Mouse (Mus musculus) embryonic facial prominence, embryonic 12.5 days (tissue): ENCODE data around the gene Aftph. TPM values are rescaled to one million over a fixed set of nuclear protein-coding genes. Genes with fewer than 3 reads are reported as not detected.
"Not testable (repeated sequence)": the region's sequence is repeated elsewhere in the genome, so short reads cannot be mapped to it uniquely, and the experiment has no call there.

Experiments used
- ATAC-seq: fragments of 200-750 bp; cut with Nextera tagmentation; 2 replicates; pipeline ENCODE4 v1.8.0; 2017; ENCODE audit not compliant: insufficient number of reproducible peaks, insufficient read depth, low FRiP score, low TSS enrichment
- H3K27ac ChIP-seq: fragments of 300-500 bp; sonication (generic); 2 replicates; pipeline ENCODE4 v1.5.1; 2016; ENCODE audit warnings: mild to moderate bottlenecking
- H3K27me3 ChIP-seq: fragments of 300-500 bp; sonication (generic); 2 replicates; pipeline ENCODE4 v1.6.1; 2016; ENCODE audit warnings: mild to moderate bottlenecking, moderate library complexity
- H3K36me3 ChIP-seq: fragments of 300-500 bp; sonication (generic); 2 replicates; pipeline ENCODE4 v1.6.1; 2016; ENCODE audit warnings: mild to moderate bottlenecking
- H3K4me1 ChIP-seq: fragments of 300-500 bp; sonication (generic); 2 replicates; pipeline ENCODE4 v1.6.1; 2016
- H3K4me2 ChIP-seq: fragments of 300-500 bp; sonication (generic); replicated peaks from 2 replicates; pipeline ENCODE4 v1.6.1; 2016; ENCODE audit warnings: mild to moderate bottlenecking, moderate library complexity
- H3K4me3 ChIP-seq: fragments of 300-500 bp; sonication (generic); 2 replicates; pipeline ENCODE4 v1.5.1; 2016; ENCODE audit warnings: mild to moderate bottlenecking
- H3K9ac ChIP-seq: fragments of 300-500 bp; sonication (generic); 2 replicates; pipeline ENCODE4 v1.6.1; 2016; ENCODE audit warnings: mild to moderate bottlenecking, moderate library complexity
- H3K9me3 ChIP-seq: fragments of 300-500 bp; sonication (generic); 2 replicates; pipeline ENCODE4 v1.6.1; 2016; ENCODE audit warnings: mild to moderate bottlenecking, moderate library complexity
- WGBS: fragments of 180-500 bp; shearing (Covaris S2); methylation state at CpG from one replicate; pipeline ENCODE4 v1.1.7; 2016; 5-methylcytosine and 5-hydroxymethylcytosine counted together
- polyA plus RNA-seq: library from polyadenylated mRNA; unstranded; fragments of >200 nt; fragmentation: Nextera tagmentation; extraction: Ambion mirVana; gene quantifications from 2 replicates; pipeline ENCODE4 v1.2.1, GENCODE M21; 2016

Gene Aftph
- polyA plus RNA-seq, 1 experiment from 2014 or later: 22.9 TPM

DNA sequence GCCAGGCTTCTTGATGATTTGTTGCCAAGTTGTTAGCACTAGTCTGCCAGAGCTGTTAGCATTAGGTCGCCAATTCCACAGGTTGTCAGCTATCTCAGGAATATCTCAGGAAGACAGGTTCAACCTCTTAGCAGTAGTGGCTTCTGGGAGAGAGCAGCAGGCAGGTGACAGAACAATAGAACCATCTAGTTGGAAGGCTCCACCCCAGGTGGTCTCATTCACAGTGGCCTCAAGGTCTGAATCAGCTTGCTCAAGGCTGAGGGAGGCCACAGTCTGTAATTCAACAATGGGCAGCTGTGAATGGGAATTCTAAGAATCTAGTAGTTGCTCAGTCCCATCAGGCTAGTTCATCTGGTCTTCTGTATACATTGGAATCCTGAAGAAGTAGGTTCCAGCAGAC lies 31.3 kb upstream of the Aftph start:
- no peak overlapping the region for H3K4me3 ChIP-seq
- no peaks in the 10 kb centered on the region for H3K27me3 ChIP-seq
- no peak overlapping the region for H3K9ac ChIP-seq
- no peaks in the 10 kb centered on the region for H3K9me3 ChIP-seq
- no peak overlapping the region for H3K4me2 ChIP-seq
- H3K27ac ChIP-seq: no peak overlapping the region
- H3K4me1 ChIP-seq: no peaks in the 10 kb centered on the region
- WGBS: 69% methylated on average over 1 of the region's 1 CpGs
- H3K36me3 ChIP-seq: no peaks in the 10 kb centered on the region
- no peak for ATAC-seq

- not testable (repeated sequence) for H3K27ac ChIP-seq, ATAC-seq
Measured at GRCm38 (mm10) chr11:20771827-20772226, 30.4 kb upstream of the Aftph start.

GRCm38 (mm10) chr11:20761984-20762383 lies 20.6 kb upstream of the Aftph start:
- 92% methylated on average over 10 of the region's 10 CpGs for WGBS
- H3K4me2 ChIP-seq, H3K27ac ChIP-seq, H3K36me3 ChIP-seq, H3K9ac ChIP-seq, H3K9me3 ChIP-seq, ATAC-seq, H3K4me3 ChIP-seq, H3K4me1 ChIP-seq, H3K27me3 ChIP-seq: not testable (repeated sequence)

More at GRCm38 (mm10) chr11:20771827-20772226, 30.4 kb upstream of the Aftph start:
- not testable (repeated sequence) for H3K27me3 ChIP-seq, H3K4me2 ChIP-seq, H3K36me3 ChIP-seq, H3K4me3 ChIP-seq, H3K9me3 ChIP-seq, H3K9ac ChIP-seq, H3K4me1 ChIP-seq
- 88% methylated on average over 9 of the region's 9 CpGs for WGBS

DNA sequence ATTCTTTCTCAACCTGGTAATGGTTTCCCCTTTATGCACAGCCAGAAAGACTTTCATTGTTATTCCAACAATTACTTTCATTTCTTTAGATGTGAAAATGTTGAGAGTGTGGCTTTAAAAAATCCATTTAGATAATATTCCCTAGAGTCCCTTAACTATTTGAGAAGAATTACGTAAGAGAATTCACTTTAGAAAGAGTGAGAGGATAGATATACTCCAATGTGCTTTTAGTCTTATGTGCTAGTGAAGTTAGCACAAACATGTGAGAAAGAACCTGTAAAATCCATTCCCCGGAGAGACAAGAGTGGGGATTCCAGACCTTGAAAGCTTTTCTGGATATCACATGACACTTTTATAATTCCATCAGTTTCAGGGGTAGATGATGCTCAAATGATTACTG lies 9.2 kb upstream of the Aftph start:
- no peaks in the 10 kb centered on the region for H3K27me3 ChIP-seq
- no peak for ATAC-seq
- 76% methylated on average over 2 of the region's 2 CpGs for WGBS
- H3K9ac ChIP-seq: no peak overlapping the region
- no peak overlapping the region for H3K4me2 ChIP-seq
- no peak overlapping the region for H3K4me3 ChIP-seq
- H3K4me1 ChIP-seq: no peaks in the 10 kb centered on the region
- peaks cover 13% of the 10 kb centered on the region; the same call in 1 of the 2 replicates for H3K9me3 ChIP-seq
- H3K36me3 ChIP-seq: no peaks in the 10 kb centered on the region
- H3K27ac ChIP-seq: no peak overlapping the region

GRCm38 (mm10) chr11:20743353-20743752 lies 2.0 kb upstream of the Aftph start:
- Histone ChIP-seq H3K27ac (no peak overlapping the region), H3K4me1 (0 out of 2 replicates have a peak, but pooled peaks cover 4% of the 10 kb centered on the region), H3K4me3 (no peak overlapping the region), H3K27me3 (no peaks in the 10 kb centered on the region), H3K4me2 (no peak overlapping the region), H3K36me3 (no peaks in the 10 kb centered on the region), H3K9me3 (no peaks in the 10 kb centered on the region), H3K9ac (no peak overlapping the region)
- ATAC-seq: no peak

GRCm38 (mm10) chr11:20742361-20742897 lies 1.0 kb upstream of the Aftph start:
- H3K9ac ChIP-seq: peak overlapping the region; percentile 83; the same call in 1 of the 2 replicates
- under 1% methylated on average over 9 of the region's 9 CpGs for WGBS
- peak overlapping the region; percentile 96 for H3K4me3 ChIP-seq
- 0 out of 2 replicates have a peak, but pooled peaks cover 4% of the 10 kb centered on the region for H3K4me1 ChIP-seq
- H3K27ac ChIP-seq: peak overlapping the region; percentile 93
- no peak for ATAC-seq
- H3K9me3 ChIP-seq: no peaks in the 10 kb centered on the region
- peak overlapping the region; percentile 86 for H3K4me2 ChIP-seq
- no peaks in the 10 kb centered on the region for H3K27me3 ChIP-seq
- no peaks in the 10 kb centered on the region for H3K36me3 ChIP-seq

DNA sequence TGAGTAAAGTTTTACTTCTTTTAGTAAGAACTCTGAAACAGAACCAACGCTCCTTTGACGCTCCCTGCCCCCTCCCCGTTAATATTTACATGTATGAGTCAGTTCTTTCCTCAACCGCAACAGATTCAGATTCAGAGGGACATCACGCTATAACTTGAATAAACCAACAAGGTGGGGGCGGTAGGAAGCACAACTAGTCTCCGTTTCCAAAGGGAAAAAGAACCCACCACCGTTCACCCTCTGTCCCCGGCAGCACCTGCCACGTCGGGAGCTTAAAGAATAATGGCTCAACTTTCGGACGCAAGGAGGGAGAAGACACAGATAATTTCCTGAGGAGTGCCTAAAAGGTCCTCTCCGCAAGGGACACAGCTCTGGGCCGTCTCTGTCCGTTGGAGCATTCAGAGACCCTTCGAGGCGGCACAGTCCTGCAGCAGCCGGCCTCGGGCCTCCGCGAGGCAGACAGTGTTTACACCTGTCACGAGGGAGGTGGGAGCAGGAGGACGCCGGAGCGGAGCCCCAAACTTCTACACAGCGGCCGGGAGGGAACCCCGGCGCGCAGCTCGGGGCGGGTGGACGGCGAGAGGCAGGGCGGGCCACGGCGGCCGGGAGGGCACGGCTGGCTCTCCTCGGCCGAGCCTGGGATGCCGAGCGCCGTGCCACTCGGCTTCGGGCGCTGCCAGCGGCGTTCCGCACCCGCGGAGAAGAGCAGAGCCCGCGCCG lies 748 bp downstream of the Aftph start:
- Histone ChIP-seq H3K27ac (peak overlapping the region; percentile 93), H3K4me1 (0 out of 2 replicates have a peak, but pooled peaks cover 4% of the 10 kb centered on the region), H3K9ac (peak overlapping the region; percentile 83), H3K27me3 (no peaks in the 10 kb centered on the region), H3K4me2 (peak overlapping the region; percentile 86), H3K4me3 (peak overlapping the region; percentile 96), H3K9me3 (no peaks in the 10 kb centered on the region), H3K36me3 (no peaks in the 10 kb centered on the region)
- WGBS: under 1% methylated on average over 56 of the region's 56 CpGs
- ATAC-seq: peak; percentile 25

DNA sequence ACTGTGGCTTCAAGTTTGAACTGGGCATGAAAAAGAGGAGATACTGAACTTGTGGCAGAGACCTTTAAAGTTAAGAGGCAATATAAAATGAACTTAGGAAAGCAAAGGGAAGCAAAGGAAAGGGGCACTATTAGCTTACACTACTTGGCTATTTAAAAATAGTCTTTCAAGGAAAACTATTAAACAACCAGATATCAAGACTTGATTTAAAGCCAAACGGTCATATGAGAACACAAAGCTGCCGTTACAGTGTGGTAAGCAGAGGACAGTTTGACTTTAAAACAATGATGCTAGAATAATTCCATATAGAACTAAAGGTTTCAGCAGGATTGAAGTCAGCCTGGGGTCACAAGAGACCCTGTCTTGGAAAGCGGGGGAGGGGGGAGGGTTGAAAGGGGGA lies 7.3 kb downstream of the Aftph start:
- Histone ChIP-seq H3K36me3 (no peaks in the 10 kb centered on the region), H3K4me1 (no peaks in the 10 kb centered on the region), H3K4me3 (no peak overlapping the region), H3K4me2 (no peak overlapping the region), H3K27me3 (no peaks in the 10 kb centered on the region), H3K27ac (no peak overlapping the region), H3K9ac (no peak overlapping the region), H3K9me3 (no peaks in the 10 kb centered on the region)
- 76% methylated on average over 3 of the region's 3 CpGs for WGBS
- ATAC-seq: no peak

DNA sequence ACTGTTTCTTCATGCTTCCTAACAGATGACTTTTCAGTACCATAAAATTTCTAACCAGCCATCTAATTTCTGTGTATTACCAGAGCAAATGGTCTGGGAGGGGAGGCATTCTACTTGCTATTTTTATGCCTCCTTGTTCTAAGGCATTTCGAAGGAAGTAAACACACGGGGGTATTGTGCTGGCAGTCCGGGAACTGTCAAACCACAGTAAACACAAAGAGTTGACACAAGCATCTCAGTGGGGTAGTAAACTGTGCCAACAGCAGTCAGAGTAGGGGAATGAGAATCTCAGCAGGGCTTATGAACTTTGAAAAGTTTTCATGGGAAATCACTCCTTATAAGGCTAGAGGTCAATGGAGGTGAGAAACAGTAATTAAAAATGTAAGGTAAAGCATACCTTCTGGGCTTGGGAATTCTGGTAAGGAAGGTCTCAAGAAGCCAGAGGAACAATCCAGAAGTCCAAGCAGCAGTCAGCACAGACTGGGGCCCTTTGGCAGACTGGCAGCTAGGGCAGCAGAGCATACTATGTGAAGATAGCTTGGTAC lies 7.8 kb downstream of the Aftph start:
- WGBS: 68% methylated on average over 3 of the region's 3 CpGs
- H3K36me3 ChIP-seq: no peaks in the 10 kb centered on the region
- no peaks in the 10 kb centered on the region for H3K4me1 ChIP-seq
- ATAC-seq: no peak
- H3K27ac ChIP-seq: no peak overlapping the region
- no peak overlapping the region for H3K9ac ChIP-seq
- H3K4me2 ChIP-seq: no peak overlapping the region
- no peaks in the 10 kb centered on the region for H3K9me3 ChIP-seq
- H3K4me3 ChIP-seq: no peak overlapping the region
- no peaks in the 10 kb centered on the region for H3K27me3 ChIP-seq

- no peak overlapping the region for H3K4me3 ChIP-seq
- ATAC-seq: no peak
- WGBS: 80% methylated on average over 1 of the region's 1 CpGs
- H3K9ac ChIP-seq: no peak overlapping the region
- peaks cover 17% of the 10 kb centered on the region for H3K36me3 ChIP-seq
- no peak overlapping the region for H3K27ac ChIP-seq
- H3K27me3 ChIP-seq: no peaks in the 10 kb centered on the region
- no peaks in the 10 kb centered on the region for H3K9me3 ChIP-seq
- no peaks in the 10 kb centered on the region for H3K4me1 ChIP-seq
- no peak overlapping the region for H3K4me2 ChIP-seq
Measured at GRCm38 (mm10) chr11:20729403-20729802, 12.0 kb downstream of the Aftph start.

GRCm38 (mm10) chr11:20728044-20728443 lies 13.3 kb downstream of the Aftph start:
- Histone ChIP-seq H3K27me3 (no peaks in the 10 kb centered on the region), H3K4me3 (no peak overlapping the region), H3K36me3 (peaks cover 17% of the 10 kb centered on the region), H3K27ac (no peak overlapping the region), H3K4me2 (no peak overlapping the region), H3K4me1 (no peaks in the 10 kb centered on the region), H3K9ac (no peak overlapping the region), H3K9me3 (no peaks in the 10 kb centered on the region)
- no peak for ATAC-seq
- 94% methylated on average over 2 of the region's 2 CpGs for WGBS

- no peaks in the 10 kb centered on the region for H3K27me3 ChIP-seq
- WGBS: 88% methylated on average over 5 of the region's 5 CpGs
- no peak overlapping the region for H3K9ac ChIP-seq
- H3K36me3 ChIP-seq: peaks cover 24% of the 10 kb centered on the region
- H3K9me3 ChIP-seq: no peaks in the 10 kb centered on the region
- no peak for ATAC-seq
- H3K27ac ChIP-seq: no peak overlapping the region
- H3K4me3 ChIP-seq: no peak overlapping the region
- H3K4me2 ChIP-seq: no peak overlapping the region
- H3K4me1 ChIP-seq: no peaks in the 10 kb centered on the region
Measured at GRCm38 (mm10) chr11:20723572-20723971, 17.8 kb downstream of the Aftph start.
